Mouse (Mus musculus): ENCODE results near the gene Gm5426.

- TF ChIP-seq CTCF (IDR thresholded peaks at IDR 0.05; ENCODE audit: control insufficient read depth, insufficient read depth, insufficient read length) (no peak), USF1 (IDR thresholded peaks at IDR 0.05; ENCODE audit: low read depth) (no peak), MAX (IDR thresholded peaks at IDR 0.05) (no peak), CEBPB (IDR thresholded peaks at IDR 0.05; ENCODE audit: low read depth) (no peak), MYOG (IDR thresholded peaks at IDR 0.05; ENCODE audit: control insufficient read depth, extremely low read depth, insufficient read length) (no peak), FOSL1 (IDR thresholded peaks at IDR 0.05; ENCODE audit: insufficient read depth, low read length, poor library complexity, severe bottlenecking) (no peak), MYOD1 (IDR thresholded peaks at IDR 0.05; ENCODE audit: control insufficient read depth, insufficient read length, low read depth) (no peak)
These were observed 49.2 kb downstream of the Gm5426 start for GRCm38 (mm10) chr10:96185601-96186000.

All from C2C12 (cell line).